7 mouse cellular contexts compared by ENCODE assay signal in the genomic region with DNA sequence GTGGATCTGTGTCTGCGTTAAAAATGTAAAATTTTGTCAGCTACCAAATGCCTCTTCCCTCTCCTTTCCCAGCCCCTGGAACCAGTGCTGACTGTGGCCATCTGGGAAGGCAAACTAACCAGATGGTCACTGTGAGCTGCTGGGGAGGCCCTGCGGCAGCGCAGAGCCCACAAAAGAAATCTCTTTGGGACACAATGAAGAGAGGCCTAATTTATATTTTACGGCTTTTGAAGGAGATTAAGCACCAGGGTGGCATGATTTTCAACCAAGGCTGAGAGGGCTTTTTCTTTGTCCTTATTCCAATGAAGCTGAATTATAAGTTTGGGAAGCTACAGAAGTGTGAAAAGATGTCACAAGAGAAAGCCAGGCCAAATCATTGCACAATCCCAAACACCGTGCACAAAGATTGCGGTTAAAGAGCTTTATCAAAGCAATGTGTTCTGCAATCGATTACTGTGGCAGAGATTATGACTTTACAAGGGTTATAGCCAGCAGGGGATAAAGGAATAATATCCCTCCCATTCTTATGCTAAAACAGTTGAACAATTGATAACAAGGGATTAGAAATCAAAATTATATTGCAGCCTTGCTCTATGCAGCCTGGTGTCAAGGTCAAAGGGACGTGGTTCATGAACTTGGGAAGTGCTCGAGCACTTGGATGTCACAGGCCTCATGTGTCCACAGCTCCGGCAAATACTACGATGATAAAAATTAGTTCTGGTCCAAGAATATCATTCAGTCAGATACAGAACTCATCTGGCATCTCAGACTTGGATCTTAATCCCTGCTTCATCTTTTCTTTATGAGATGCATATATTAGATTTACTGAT.
A peak's percentile ranks its signal among the peaks of the same experiment; 100 is the strongest.
DNase-seq lines count a peak whose midpoint lies in the region; ATAC-seq and TF ChIP-seq lines count a peak whose summit lies in the region.

No protein-coding gene starts in this region.

- H3K27ac ChIP-seq in forebrain, embryonic 13.5 days: peak overlapping the region; percentile 81
- H3K27ac ChIP-seq in left cerebral cortex, adult 2 months: peak overlapping the region; percentile 44; the same call in 1 of the 2 replicates
- peak overlapping the region; percentile 23; the same call in 1 of the 2 replicates for H3K27ac ChIP-seq in neural tube, embryonic 15.5 days (replicated peaks)

- no peak for TF ChIP-seq CTCF in left cerebral cortex, adult 2 months (IDR thresholded peaks at IDR 0.05)

- peak; percentile 95 for DNase-seq in cerebellum, adult 9-11 months
- DNase-seq in left cerebral cortex, adult 2 months (ENCODE audit: extremely low spot score in 1 of 2, low spot score in 2 of 2): peak in 1 of 2 experiments; percentile 49
- DNase-seq in adrenal gland, adult 2 months: no peak
- no peak for DNase-seq in urinary bladder, adult 2 months (ENCODE audit: low spot score)
- no peak for DNase-seq in urinary bladder, postnatal 25 days (ENCODE audit: low spot score)

- peaks cover 11% of the 10 kb centered on the region; the same call in 1 of the 2 replicates for H3K4me1 ChIP-seq in forebrain, embryonic 13.5 days
- peaks cover 10% of the 10 kb centered on the region for H3K4me1 ChIP-seq in neural tube, embryonic 15.5 days

- H3K4me2 ChIP-seq in forebrain, embryonic 13.5 days: no peak overlapping the region
- no peak overlapping the region for H3K4me2 ChIP-seq in neural tube, embryonic 15.5 days

- H3K36me3 ChIP-seq in forebrain, embryonic 13.5 days (ENCODE audit: poor library complexity, severe bottlenecking): no peaks in the 10 kb centered on the region
- no peaks in the 10 kb centered on the region for H3K36me3 ChIP-seq in neural tube, embryonic 15.5 days

- no peaks in the 10 kb centered on the region for H3K27me3 ChIP-seq in forebrain, embryonic 13.5 days
- no peaks in the 10 kb centered on the region for H3K27me3 ChIP-seq in neural tube, embryonic 15.5 days (replicated peaks)

- ATAC-seq in forebrain, embryonic 13.5 days: peak; percentile 97
- ATAC-seq in neural tube, embryonic 15.5 days (ENCODE audit: low FRiP score): no peak; the same call in 1 of the 2 replicates

- intact Hi-C loops in left cerebral cortex, adult 2 months (cut with DNase I): no loop called here

- H3K4me3 ChIP-seq in forebrain, embryonic 13.5 days: no peak overlapping the region
- no peak overlapping the region for H3K4me3 ChIP-seq in left cerebral cortex, adult 2 months
- H3K4me3 ChIP-seq in neural tube, embryonic 15.5 days (replicated peaks): no peak overlapping the region

- H3K9ac ChIP-seq in forebrain, embryonic 13.5 days: no peak overlapping the region
- H3K9ac ChIP-seq in neural tube, embryonic 15.5 days (replicated peaks): no peak overlapping the region

- WGBS in forebrain, embryonic 13.5 days: 14% methylated on average over 11 of the region's 11 CpGs
- 14% methylated on average over 11 of the region's 11 CpGs for WGBS in neural tube, embryonic 15.5 days

- no peaks in the 10 kb centered on the region for H3K9me3 ChIP-seq in forebrain, embryonic 13.5 days (replicated peaks)
- no peaks in the 10 kb centered on the region for H3K9me3 ChIP-seq in neural tube, embryonic 15.5 days (replicated peaks)

Comparison
In these comparisons a context has a peak if more than half of its experiments do, and no peak if none do; other contexts are left out.
1. H3K27ac ChIP-seq: peak in every context shown above with its lines; median percentile 81 in forebrain, embryonic 13.5 days; 44 in left cerebral cortex, adult 2 months; 23 in neural tube, embryonic 15.5 days.